Mouse (Mus musculus) MEL (cell line): Measurements from ENCODE around the gene Arfip1. TPM values are rescaled to one million over a fixed set of nuclear protein-coding genes. Genes with fewer than 3 reads are reported as not detected.

ENCODE experiments used
- DNase-seq: peaks from one replicate; pipeline ENCODE4 v3.0.0; 2011; ENCODE audit warnings: low read depth, low spot score
- H3K27ac ChIP-seq: 2 replicates; pipeline ENCODE4 v1.5.1; 2012; ENCODE audit warnings: low read depth, mild to moderate bottlenecking, control low read depth, low read length, moderate library complexity; ENCODE audit not compliant: control insufficient read depth
- H3K27me3 ChIP-seq, 2 experiments: fragments of 150-350 bp in 1 of 2; sonication (generic) in 1 of 2; 2 replicates each; pipeline ENCODE4 v1.6.1; 2012; ENCODE audit warnings: low read length in 2 of 2, mild to moderate bottlenecking in 2 of 2, improper control_type of control experiment in 1 of 2, moderate library complexity in 1 of 2; ENCODE audit not compliant: insufficient read depth in 2 of 2, control insufficient read depth in 1 of 2
- H3K36me3 ChIP-seq, 2 experiments: 2 replicates each; pipeline ENCODE4 v1.6.1; 2012 to 2014; ENCODE audit warnings: low read length in 2 of 2, improper control_type of control experiment in 1 of 2, inconsistent platforms in 1 of 2, mild to moderate bottlenecking in 1 of 2; ENCODE audit not compliant: insufficient read depth in 2 of 2, control insufficient read depth in 1 of 2
- H3K4me1 ChIP-seq, 2 experiments: fragments of 150-350 bp in 1 of 2; sonication (generic) in 1 of 2; 2 replicates each; pipeline ENCODE4 v1.6.1; 2012; ENCODE audit warnings: low read length in 2 of 2, improper control_type of control experiment in 1 of 2, mild to moderate bottlenecking in 1 of 2; ENCODE audit not compliant: insufficient read depth in 2 of 2, control insufficient read depth in 1 of 2
- H3K4me3 ChIP-seq, 2 experiments: fragments of 150-350 bp in 1 of 2; sonication (generic) in 1 of 2; 2 replicates each; pipeline ENCODE4 v1.5.1; 2012; ENCODE audit warnings: low read depth in 2 of 2, low read length in 2 of 2, mild to moderate bottlenecking in 2 of 2, moderate library complexity in 2 of 2, control low read depth in 1 of 2, improper control_type of control experiment in 1 of 2; ENCODE audit not compliant: control insufficient read depth in 1 of 2, insufficient read depth in 1 of 2
- H3K79me2 ChIP-seq: 2 replicates; pipeline ENCODE4 v1.6.1; 2012; ENCODE audit warnings: mild to moderate bottlenecking, low read length, moderate library complexity; ENCODE audit not compliant: control insufficient read depth, poor library complexity, insufficient read depth
- H3K9ac ChIP-seq: 2 replicates; pipeline ENCODE4 v1.6.1; 2012; ENCODE audit warnings: low read depth, mild to moderate bottlenecking, control low read depth, low read length, moderate library complexity; ENCODE audit not compliant: control insufficient read depth, poor library complexity, severe bottlenecking
- H3K9me3 ChIP-seq: fragments of 150-350 bp; sonication (generic); replicated peaks from 2 replicates; pipeline ENCODE4 v1.6.1; 2012; ENCODE audit warnings: mild to moderate bottlenecking, low read length, improper control_type of control experiment, moderate library complexity; ENCODE audit not compliant: insufficient read depth
- EP300 ChIP-seq, 2 experiments: IDR thresholded peaks; 2 replicates each; pipeline ENCODE4 v1.6.1; 2011; ENCODE audit warnings: improper control_type of control experiment in 2 of 2, low read length in 2 of 2, low read depth in 1 of 2, mild to moderate bottlenecking in 1 of 2
- ETS1 ChIP-seq: IDR thresholded peaks from 2 replicates; pipeline ENCODE4 v1.6.1; 2012; ENCODE audit warnings: low read depth, mild to moderate bottlenecking, inconsistent platforms, low read length, improper control_type of control experiment, moderate library complexity
- GABPA ChIP-seq: IDR thresholded peaks from 2 replicates; pipeline ENCODE4 v1.6.1; 2012; ENCODE audit warnings: low read depth, mild to moderate bottlenecking, inconsistent platforms, low read length, improper control_type of control experiment, moderate library complexity
- GATA1 ChIP-seq: IDR thresholded peaks from 2 replicates; pipeline ENCODE4 v1.6.1; 2011; ENCODE audit warnings: low read depth, low read length, improper control_type of control experiment
- MEF2A ChIP-seq: IDR thresholded peaks from 2 replicates; pipeline ENCODE4 v1.6.1; 2014; ENCODE audit warnings: low read depth, mild to moderate bottlenecking, inconsistent platforms, low read length, improper control_type of control experiment; ENCODE audit not compliant: poor library complexity, insufficient replicate concordance, severe bottlenecking; ENCODE audit errors: extremely low read depth
- POLR2A ChIP-seq, 2 experiments: IDR thresholded peaks; 2 replicates each; pipeline ENCODE4 v1.6.1; 2011 to 2012; ENCODE audit warnings: low read length in 2 of 2, mild to moderate bottlenecking in 2 of 2, control low read depth in 1 of 2, improper control_type of control experiment in 1 of 2, low read depth in 1 of 2, moderate library complexity in 1 of 2; ENCODE audit not compliant: control insufficient read depth in 1 of 2, insufficient read depth in 1 of 2, poor library complexity in 1 of 2
- RAD21 ChIP-seq: IDR thresholded peaks from 2 replicates; pipeline ENCODE4 v1.6.1; 2011; ENCODE audit warnings: mild to moderate bottlenecking, low read depth, low read length, improper control_type of control experiment
- RCOR1 ChIP-seq: IDR thresholded peaks from 2 replicates; pipeline ENCODE4 v1.6.1; 2012; ENCODE audit warnings: low read depth, mild to moderate bottlenecking, inconsistent platforms, low read length, improper control_type of control experiment
- SIN3A ChIP-seq: IDR thresholded peaks from 2 replicates; pipeline ENCODE4 v1.6.1; 2012; ENCODE audit warnings: low read length, improper control_type of control experiment, inconsistent platforms
- SMC3 ChIP-seq: IDR thresholded peaks from 2 replicates; pipeline ENCODE4 v1.6.1; 2011; ENCODE audit warnings: low read depth, low read length, improper control_type of control experiment
- TAL1 ChIP-seq: IDR thresholded peaks from 2 replicates; pipeline ENCODE4 v1.6.1; 2012; ENCODE audit warnings: mild to moderate bottlenecking, inconsistent platforms, low read length, moderate library complexity, mixed read lengths
- TCF12 ChIP-seq: IDR thresholded peaks from 2 replicates; pipeline ENCODE4 v1.6.1; 2014; ENCODE audit warnings: low read depth, mild to moderate bottlenecking, inconsistent platforms, low read length, improper control_type of control experiment, moderate library complexity
- ZNF384 ChIP-seq: IDR thresholded peaks from 2 replicates; pipeline ENCODE4 v1.6.1; 2012; ENCODE audit warnings: low read depth, mild to moderate bottlenecking, inconsistent platforms, low read length, improper control_type of control experiment
- polyA plus RNA-seq, 2 experiments: library from polyadenylated mRNA; stranded (reverse) in 1 of 2; unstranded in 1 of 2; fragments of >175 nt in 1 of 2; fragments of >200 nt in 1 of 2; gene quantifications; 2 replicates each; pipeline versions ENCODE4 v1.2.1 to v1.2.4; 2012; ENCODE audit warnings: low replicate concordance in 2 of 2, low read depth in 1 of 2; ENCODE audit not compliant: insufficient read length in 2 of 2, insufficient read depth in 1 of 2, missing spikeins in 1 of 2
- total RNA-seq: library from RNA; depleted of rRNA; stranded (reverse); fragments of 300-350 nt; gene quantifications from 2 replicates; pipeline ENCODE4 v1.2.3, GENCODE M21; 2012

Gene Arfip1
- total and polyA plus RNA-seq, 3 experiments: 12.5 to 15.4 TPM; not detected in 1

DNA sequence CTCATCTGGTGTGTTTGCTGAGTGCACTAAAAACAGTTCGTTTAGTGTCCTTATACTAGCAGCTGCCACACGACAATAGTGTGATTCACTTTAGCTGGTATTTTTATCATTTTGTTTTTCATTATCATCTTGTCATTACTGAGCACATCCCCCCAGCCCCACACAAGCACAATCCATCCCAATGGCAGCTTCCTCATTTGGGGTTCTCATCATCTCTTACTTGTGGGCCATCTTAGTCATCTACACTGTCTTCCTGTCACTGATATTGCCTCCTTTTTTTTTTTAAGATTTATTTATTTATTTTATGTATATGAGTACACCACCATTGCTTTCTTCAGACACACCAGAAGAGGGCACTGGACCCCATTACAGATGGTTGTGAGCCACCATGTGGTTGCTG lies 36.2 kb upstream of the Arfip1 start:
- Histone ChIP-seq H3K36me3 (peaks cover 0 to 22% of the 10 kb centered on the region in 2 experiments; a peak in 2 of 4 replicates), H3K27me3 (no peaks in the 10 kb centered on the region), H3K4me3 (peak overlapping the region; percentile 9 to 36; a peak in 3 of 4 replicates), H3K27ac (peak overlapping the region; percentile 76), H3K9ac (peak overlapping the region; percentile 7; the same call in 1 of the 2 replicates), H3K79me2 (no peaks in the 10 kb centered on the region), H3K9me3 (no peaks in the 10 kb centered on the region), H3K4me1 (peaks cover 0 to 34% of the 10 kb centered on the region in 2 experiments; a peak in 2 of 4 replicates)
- TF ChIP-seq EP300 (IDR thresholded peaks at IDR 0.05; ENCODE audit: low read depth in 1 of 2, low read length in 2 of 2): peak; percentile 60 to 64
- peak; percentile 69 for TF ChIP-seq ZNF384
- peak; percentile 49; the same call in 1 of the 2 replicates for TF ChIP-seq ETS1
- no peak for TF ChIP-seq RAD21
- peak; percentile 59 for TF ChIP-seq GATA1
- DNase-seq: peak; percentile 81

DNA sequence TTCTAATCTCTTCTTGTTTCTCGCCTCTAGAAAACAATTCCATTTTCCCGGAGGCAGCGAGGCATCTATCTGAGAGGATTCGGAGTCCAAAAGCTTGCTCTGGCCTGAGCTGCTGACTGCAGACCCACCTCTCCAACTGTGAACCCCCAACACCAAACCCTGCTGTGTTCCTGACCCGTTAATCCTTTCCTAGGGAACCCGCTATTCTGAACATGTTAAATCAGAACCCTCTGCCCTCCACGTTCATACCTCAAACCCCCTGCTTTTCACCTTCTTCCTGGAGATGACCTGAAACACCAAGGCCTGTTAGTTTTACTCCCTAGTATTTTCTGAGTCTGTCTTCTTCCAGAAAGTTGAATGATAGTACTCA lies 33.4 kb upstream of the Arfip1 start:
- no peak for DNase-seq
- Histone ChIP-seq H3K36me3 (peaks cover 0 to 13% of the 10 kb centered on the region in 2 experiments; a peak in 2 of 4 replicates), H3K4me1 (peaks cover 0 to 23% of the 10 kb centered on the region in 2 experiments; a peak in 2 of 4 replicates), H3K4me3 (no peak overlapping the region), H3K27me3 (no peaks in the 10 kb centered on the region), H3K79me2 (no peaks in the 10 kb centered on the region), H3K9ac (no peak overlapping the region), H3K27ac (no peak overlapping the region), H3K9me3 (no peaks in the 10 kb centered on the region)
- TF ChIP-seq GATA1 (no peak), TAL1 (no peak), SMC3 (no peak), EP300 (IDR thresholded peaks at IDR 0.05; ENCODE audit: low read depth in 1 of 2, low read length in 2 of 2) (no peak), SIN3A (no peak), POLR2A (IDR thresholded peaks at IDR 0.05; ENCODE audit: control insufficient read depth in 1 of 2, insufficient read depth in 1 of 2, low read depth in 1 of 2, low read length in 2 of 2, poor library complexity in 1 of 2) (no peak), TCF12 (no peak), GABPA (no peak), RCOR1 (no peak), MEF2A (no peak)
